Mouse (Mus musculus) heart, embryonic 11.5 days (tissue): ENCODE data around the gene Lamb3. TPM values are rescaled to one million over a fixed set of nuclear protein-coding genes. Genes with fewer than 3 reads are reported as not detected.

Source experiments
- ATAC-seq: fragments of 200-750 bp; cut with Nextera tagmentation; replicated peaks from 2 replicates; pipeline ENCODE4 v1.8.0; 2017; ENCODE audit warnings: moderate library complexity; ENCODE audit not compliant: insufficient number of reproducible peaks, low FRiP score, low TSS enrichment
- H3K27ac ChIP-seq: fragments of 300-500 bp; sonication (generic); 2 replicates; pipeline ENCODE4 v1.5.1; 2014; ENCODE audit warnings: mild to moderate bottlenecking, low read depth, low read length
- H3K27me3 ChIP-seq: fragments of 300-500 bp; sonication (generic); 2 replicates; pipeline ENCODE4 v1.6.1; 2014; ENCODE audit warnings: mild to moderate bottlenecking, low read length, mixed read lengths; ENCODE audit not compliant: control insufficient read depth, insufficient read depth
- H3K36me3 ChIP-seq: fragments of 300-500 bp; sonication (generic); 2 replicates; pipeline ENCODE4 v1.6.1; 2014; ENCODE audit warnings: mild to moderate bottlenecking, low read length, moderate library complexity, mixed read lengths; ENCODE audit not compliant: control insufficient read depth, insufficient read depth
- H3K4me1 ChIP-seq: fragments of 300-500 bp; sonication (generic); 2 replicates; pipeline ENCODE4 v1.6.1; 2014; ENCODE audit warnings: low read length; ENCODE audit not compliant: control insufficient read depth, insufficient read depth
- H3K4me2 ChIP-seq: fragments of 300-500 bp; sonication (generic); 2 replicates; pipeline ENCODE4 v1.6.1; 2014; ENCODE audit warnings: mild to moderate bottlenecking, moderate library complexity
- H3K4me3 ChIP-seq: fragments of 300-500 bp; sonication (generic); 2 replicates; pipeline ENCODE4 v1.5.1; 2014; ENCODE audit warnings: low read depth, low read length
- H3K9ac ChIP-seq: fragments of 300-500 bp; sonication (generic); 2 replicates; pipeline ENCODE4 v1.6.1; 2014; ENCODE audit warnings: mild to moderate bottlenecking, low read depth, low read length, moderate library complexity
- H3K9me3 ChIP-seq: fragments of 300-500 bp; sonication (generic); replicated peaks from 2 replicates; pipeline ENCODE4 v1.6.1; 2016; ENCODE audit warnings: low read length; ENCODE audit not compliant: control insufficient read depth
- WGBS: fragments of 180-500 bp; shearing (Covaris S2); extraction: QIAGEN DNeasy Blood & Tissue Kit; methylation state at CpG from one replicate; pipeline ENCODE4 v1.1.7; 2014; ENCODE audit not compliant: insufficient replicate concordance; 5-methylcytosine and 5-hydroxymethylcytosine counted together
- polyA plus RNA-seq: library from polyadenylated mRNA; unstranded; fragments of >200 nt; fragmentation: Nextera tagmentation; extraction: Ambion mirVana; gene quantifications from 2 replicates; pipeline ENCODE4 v1.2.1, GENCODE M21; 2014

Lamb3 gene
- polyA plus RNA-seq, 1 experiment from 2014 or later = 0.64 TPM

DNA sequence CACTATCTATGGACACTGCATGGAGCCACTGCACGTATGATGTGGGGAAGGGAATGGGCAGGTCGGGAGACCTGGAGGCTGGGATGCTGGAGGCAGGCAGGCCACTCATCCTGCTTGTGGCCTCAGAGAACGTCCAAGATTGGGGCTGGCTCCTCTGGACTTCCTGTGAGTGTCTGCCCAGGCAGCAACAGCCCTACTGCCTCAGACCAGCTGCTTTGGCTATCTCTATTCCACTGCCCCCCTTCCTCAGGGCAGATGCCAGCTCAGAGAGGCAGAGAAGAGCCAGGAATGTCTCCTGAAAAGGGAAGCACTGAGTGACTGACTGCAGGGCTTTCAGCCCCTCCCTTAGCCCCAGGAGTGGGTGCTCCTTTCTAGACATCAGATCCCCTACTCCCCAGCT, 139.4 kb downstream of the Lamb3 start:
- H3K4me1 ChIP-seq = no peaks in the 10 kb centered on the region
- no peak overlapping the region for H3K27ac ChIP-seq
- no peak overlapping the region for H3K4me2 ChIP-seq
- no peak for ATAC-seq
- no peaks in the 10 kb centered on the region for H3K9me3 ChIP-seq
- WGBS = 49% methylated on average over 3 of the region's 3 CpGs
- H3K4me3 ChIP-seq = no peak overlapping the region
- H3K36me3 ChIP-seq = no peaks in the 10 kb centered on the region
- no peaks in the 10 kb centered on the region; the same call in 1 of the 2 replicates for H3K27me3 ChIP-seq
- H3K9ac ChIP-seq = no peak overlapping the region

DNA sequence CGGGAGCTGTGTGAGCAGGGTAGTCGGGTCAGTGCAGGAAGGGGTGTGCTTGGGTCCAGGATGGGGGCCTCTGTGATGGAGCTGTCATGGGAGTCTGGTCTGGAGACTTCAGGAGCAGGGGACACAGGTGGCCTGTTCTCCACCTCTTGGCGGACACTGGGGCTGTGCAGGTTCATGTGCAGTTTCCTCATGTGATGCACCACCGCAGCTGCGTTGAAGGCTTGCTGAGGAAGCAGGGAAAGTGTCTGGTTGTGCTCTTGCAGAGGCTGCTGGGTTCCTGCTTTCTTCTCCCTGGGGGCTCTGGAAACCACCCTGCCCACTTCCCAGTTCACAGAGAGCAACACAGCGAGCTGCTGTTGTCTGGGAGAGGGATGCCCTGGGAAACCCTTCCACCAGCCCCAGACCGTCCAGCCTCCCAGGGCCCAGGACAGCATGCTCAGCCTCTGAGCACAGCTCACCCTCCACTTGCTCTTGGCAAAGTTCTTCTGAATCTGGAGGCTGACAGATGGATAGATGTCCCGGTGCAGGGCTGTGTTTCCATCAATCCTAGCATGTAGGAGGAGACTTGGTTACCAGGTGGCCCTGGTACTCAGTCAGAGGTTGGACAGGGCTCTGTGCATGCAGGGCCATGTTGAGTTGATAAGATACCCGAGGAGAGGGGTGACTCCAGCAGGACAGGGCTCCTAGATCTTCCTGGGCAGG, 140.9 kb downstream of the Lamb3 start:
- 80% methylated on average over 9 of the region's 9 CpGs for WGBS
- H3K36me3 ChIP-seq = peaks cover 2% of the 10 kb centered on the region; the same call in 1 of the 2 replicates
- no peak overlapping the region for H3K9ac ChIP-seq
- no peaks in the 10 kb centered on the region for H3K4me1 ChIP-seq
- ATAC-seq = 0 out of 2 replicates have a peak, but pooled peaks have one; percentile 32
- no peak overlapping the region for H3K27ac ChIP-seq
- H3K9me3 ChIP-seq = no peaks in the 10 kb centered on the region
- no peak overlapping the region for H3K4me2 ChIP-seq
- H3K4me3 ChIP-seq = no peak overlapping the region
- H3K27me3 ChIP-seq = no peaks in the 10 kb centered on the region

- 70% methylated on average over 10 of the region's 10 CpGs for WGBS
- peaks cover 2% of the 10 kb centered on the region; the same call in 1 of the 2 replicates for H3K36me3 ChIP-seq
Measured at GRCm38 (mm10) chr1:193349702-193350545, 142.4 kb downstream of the Lamb3 start.

GRCm38 (mm10) chr1:193350546-193350801, 143.0 kb downstream of the Lamb3 start:
- no peak for ATAC-seq
- no peaks in the 10 kb centered on the region for H3K4me1 ChIP-seq
- H3K9me3 ChIP-seq = no peaks in the 10 kb centered on the region
- no peak overlapping the region for H3K4me3 ChIP-seq
- no peaks in the 10 kb centered on the region for H3K27me3 ChIP-seq
- H3K27ac ChIP-seq = no peak overlapping the region
- peaks cover 2% of the 10 kb centered on the region; the same call in 1 of the 2 replicates for H3K36me3 ChIP-seq
- H3K4me2 ChIP-seq = no peak overlapping the region
- WGBS = 90% methylated on average over 2 of the region's 2 CpGs
- H3K9ac ChIP-seq = no peak overlapping the region

More at GRCm38 (mm10) chr1:193349702-193350545, 142.4 kb downstream of the Lamb3 start:
- Histone ChIP-seq H3K9ac (no peak overlapping the region), H3K4me1 (no peaks in the 10 kb centered on the region), H3K9me3 (no peaks in the 10 kb centered on the region), H3K4me3 (no peak overlapping the region), H3K27me3 (no peaks in the 10 kb centered on the region), H3K27ac (no peak overlapping the region), H3K4me2 (no peak overlapping the region)
- no peak for ATAC-seq

GRCm38 (mm10) chr1:193351583-193351982, 144.1 kb downstream of the Lamb3 start:
- Histone ChIP-seq H3K27me3 (no peaks in the 10 kb centered on the region), H3K36me3 (peaks cover 2% of the 10 kb centered on the region; the same call in 1 of the 2 replicates), H3K9ac (no peak overlapping the region), H3K9me3 (no peaks in the 10 kb centered on the region), H3K27ac (no peak overlapping the region), H3K4me2 (no peak overlapping the region), H3K4me1 (no peaks in the 10 kb centered on the region), H3K4me3 (no peak overlapping the region)
- no peak for ATAC-seq
- 76% methylated on average over 3 of the region's 3 CpGs for WGBS

GRCm38 (mm10) chr1:193359199-193359598, 151.7 kb downstream of the Lamb3 start:
- Histone ChIP-seq H3K9me3 (no peaks in the 10 kb centered on the region), H3K27ac (no peak overlapping the region), H3K4me2 (no peak overlapping the region), H3K27me3 (no peaks in the 10 kb centered on the region), H3K9ac (no peak overlapping the region), H3K36me3 (no peaks in the 10 kb centered on the region), H3K4me1 (peaks cover 6% of the 10 kb centered on the region; the same call in 1 of the 2 replicates), H3K4me3 (no peak overlapping the region)
- ATAC-seq = no peak
- WGBS = 77% methylated on average over 3 of the region's 3 CpGs

GRCm38 (mm10) chr1:193361181-193361580, 153.7 kb downstream of the Lamb3 start:
- H3K4me1 ChIP-seq = peaks cover 6% of the 10 kb centered on the region; the same call in 1 of the 2 replicates
- no peak overlapping the region for H3K27ac ChIP-seq
- H3K9ac ChIP-seq = no peak overlapping the region
- H3K9me3 ChIP-seq = no peaks in the 10 kb centered on the region
- no peak overlapping the region for H3K4me2 ChIP-seq
- H3K4me3 ChIP-seq = no peak overlapping the region
- H3K27me3 ChIP-seq = no peaks in the 10 kb centered on the region
- H3K36me3 ChIP-seq = no peaks in the 10 kb centered on the region
- no peak for ATAC-seq
- 50% methylated on average over 6 of the region's 6 CpGs for WGBS

DNA sequence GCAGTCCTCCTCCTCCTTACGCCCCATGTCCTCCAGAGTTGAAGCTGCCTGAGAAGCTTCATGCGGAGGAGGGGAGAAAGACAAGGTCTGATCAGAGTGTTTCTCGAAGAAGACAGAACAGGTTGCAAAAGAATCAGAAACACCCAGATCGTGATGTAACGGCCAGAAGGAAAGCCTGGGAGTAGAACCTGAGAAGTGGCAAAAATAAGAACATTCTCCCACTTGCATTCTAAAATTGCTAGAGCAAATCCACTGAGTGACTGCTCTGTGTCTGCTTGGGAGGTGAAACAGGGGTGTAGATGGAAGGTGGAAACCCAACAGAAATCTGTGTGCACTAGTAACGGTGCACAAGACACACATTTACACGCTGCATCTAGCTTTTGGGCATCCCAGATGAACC, 154.6 kb downstream of the Lamb3 start:
- WGBS = 80% methylated on average over 7 of the region's 7 CpGs
- no peak for ATAC-seq
- Histone ChIP-seq H3K4me3 (no peak overlapping the region), H3K36me3 (no peaks in the 10 kb centered on the region), H3K9me3 (no peaks in the 10 kb centered on the region), H3K4me1 (peaks cover 6% of the 10 kb centered on the region; the same call in 1 of the 2 replicates), H3K27me3 (no peaks in the 10 kb centered on the region), H3K9ac (no peak overlapping the region), H3K27ac (no peak overlapping the region), H3K4me2 (no peak overlapping the region)
